ENCODE assay signal across 20 mouse cellular contexts in the genomic region with DNA sequence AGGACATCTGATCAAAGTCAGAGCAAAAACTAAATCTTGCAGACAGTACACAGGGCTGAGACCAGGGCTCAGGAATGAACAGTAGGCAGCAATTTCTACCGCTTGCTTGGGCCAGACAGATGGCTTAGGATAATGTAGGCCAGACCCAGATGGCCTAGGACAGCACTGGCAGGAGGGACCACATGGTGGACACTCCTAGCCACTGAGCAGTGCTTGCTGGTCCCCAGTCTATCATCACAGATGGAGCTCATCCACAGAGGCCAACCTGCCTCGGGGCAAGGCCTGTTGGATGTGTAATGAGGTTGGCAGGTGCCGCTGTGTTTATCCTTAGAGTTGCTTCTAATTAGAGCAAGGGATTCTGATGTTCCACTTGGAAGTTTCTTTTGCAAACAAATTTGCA. TPM values are rescaled to one million over a fixed set of nuclear protein-coding genes. Genes with fewer than 3 reads are reported as not detected.
DNase-seq lines count a peak whose midpoint lies in the region; ATAC-seq and TF ChIP-seq lines count a peak whose summit lies in the region.
"Had no signal": no experiment of that assay in that cellular context is flagged by ENCODE, and none has a peak within 500 bp of the region (broad histone marks: within the 10 kb centered on the region; RNA-seq: fewer than 3 reads in every experiment).

No protein-coding gene starts in this region.

- 67% methylated on average over 3 of the region's 3 CpGs for WGBS in forebrain, embryonic 14.5 days
- 62% methylated on average over 3 of the region's 3 CpGs for WGBS in forebrain, embryonic 15.5 days
- 77% methylated on average over 3 of the region's 3 CpGs for WGBS in intestine, postnatal 0 days
- WGBS in kidney, embryonic 16.5 days = 78% methylated on average over 3 of the region's 3 CpGs

- no peak overlapping the region for H3K27ac ChIP-seq in forebrain, embryonic 14.5 days (ENCODE audit: low read depth, low read length)
- no peak overlapping the region for H3K27ac ChIP-seq in forebrain, embryonic 15.5 days (replicated peaks)
- H3K27ac ChIP-seq in intestine, postnatal 0 days (ENCODE audit: low read depth, low read length) = no peak overlapping the region
- H3K27ac ChIP-seq in kidney, embryonic 16.5 days (ENCODE audit: low read length) = no peak overlapping the region
- H3K27ac ChIP-seq: forebrain, embryonic 13.5 days; kidney, postnatal 0 days; limb, embryonic 12.5 days; liver, embryonic 12.5 days; midbrain, embryonic 12.5 days had no signal

- no peak overlapping the region for H3K4me3 ChIP-seq in forebrain, embryonic 14.5 days (ENCODE audit: low read depth, low read length)
- H3K4me3 ChIP-seq in forebrain, embryonic 15.5 days = no peak overlapping the region
- H3K4me3 ChIP-seq in intestine, postnatal 0 days (ENCODE audit: low read depth, low read length) = no peak overlapping the region
- no peak overlapping the region for H3K4me3 ChIP-seq in kidney, embryonic 16.5 days (ENCODE audit: low read length)
- H3K4me3 ChIP-seq: forebrain, embryonic 13.5 days; limb, embryonic 12.5 days; liver, embryonic 12.5 days; midbrain, embryonic 12.5 days had no signal

- H3K9ac ChIP-seq in forebrain, embryonic 14.5 days (ENCODE audit: low read length) = no peak overlapping the region
- no peak overlapping the region for H3K9ac ChIP-seq in forebrain, embryonic 15.5 days (replicated peaks)
- H3K9ac ChIP-seq in intestine, postnatal 0 days (ENCODE audit: low read depth, low read length) = no peak overlapping the region
- no peak overlapping the region for H3K9ac ChIP-seq in kidney, embryonic 16.5 days (replicated peaks; ENCODE audit: low read length)
- H3K9ac ChIP-seq: forebrain, embryonic 13.5 days; limb, embryonic 12.5 days; liver, embryonic 12.5 days; midbrain, embryonic 12.5 days had no signal

- H3K27me3 ChIP-seq in forebrain, embryonic 14.5 days (replicated peaks; ENCODE audit: control insufficient read depth, insufficient read depth, low read length) = peaks cover 7% of the 10 kb centered on the region; the same call in 1 of the 2 replicates
- peaks cover 11% of the 10 kb centered on the region; the same call in 1 of the 2 replicates for H3K27me3 ChIP-seq in forebrain, embryonic 15.5 days
- 0 out of 2 replicates have a peak, but pooled peaks cover 7% of the 10 kb centered on the region for H3K27me3 ChIP-seq in intestine, postnatal 0 days (replicated peaks; ENCODE audit: control insufficient read depth, insufficient read depth, low read length)
- H3K27me3 ChIP-seq in kidney, embryonic 16.5 days (ENCODE audit: insufficient read depth, low read length) = peaks cover 8% of the 10 kb centered on the region; the same call in 1 of the 2 replicates

- peak; percentile 17 for DNase-seq in forebrain, embryonic 14.5 days (ENCODE audit: low spot score)
- DNase-seq in cerebellum, adult 9-10 months = peak; percentile 91
- peak; percentile 35 for DNase-seq in retina, embryonic 14.5 days (ENCODE audit: low spot score)
- DNase-seq: adrenal gland, adult 8-10 months; kidney, adult 18-20 months; layer of hippocampus, adult 9-11 months; lung, adult 2 months; lung, postnatal 14 days; thymus, postnatal 25 days had no signal

- no peak for ATAC-seq in forebrain, embryonic 14.5 days
- ATAC-seq in forebrain, embryonic 15.5 days (replicated peaks) = no peak
- peak; percentile 74 for ATAC-seq in cerebellum, adult (ENCODE audit: insufficient number of reproducible peaks, low FRiP score, low TSS enrichment)
- no peak for ATAC-seq in intestine, postnatal 0 days
- ATAC-seq in kidney, embryonic 16.5 days (ENCODE audit: low FRiP score, low TSS enrichment) = no peak
- ATAC-seq: activated CD4-positive, CD25-positive, alpha-beta regulatory T cell, adult 4 months; forebrain, embryonic 13.5 days; liver, embryonic 12.5 days had no signal

- H3K36me3 ChIP-seq in forebrain, embryonic 14.5 days (ENCODE audit: control insufficient read depth, insufficient read depth, low read length) = no peaks in the 10 kb centered on the region
- H3K36me3 ChIP-seq in forebrain, embryonic 15.5 days = no peaks in the 10 kb centered on the region
- peaks cover 12% of the 10 kb centered on the region for H3K36me3 ChIP-seq in intestine, postnatal 0 days (ENCODE audit: control insufficient read depth, insufficient read depth)
- H3K36me3 ChIP-seq in kidney, embryonic 16.5 days (ENCODE audit: insufficient read depth, low read length) = no peaks in the 10 kb centered on the region
- H3K36me3 ChIP-seq: limb, embryonic 12.5 days; liver, embryonic 12.5 days; midbrain, embryonic 12.5 days had no signal

- H3K9me3 ChIP-seq in forebrain, embryonic 14.5 days (replicated peaks; ENCODE audit: control insufficient read depth, low read length) = no peaks in the 10 kb centered on the region
- no peaks in the 10 kb centered on the region for H3K9me3 ChIP-seq in forebrain, embryonic 15.5 days
- H3K9me3 ChIP-seq in intestine, postnatal 0 days (ENCODE audit: control insufficient read depth) = no peaks in the 10 kb centered on the region
- no peaks in the 10 kb centered on the region for H3K9me3 ChIP-seq in kidney, embryonic 16.5 days (ENCODE audit: low read length)
- H3K9me3 ChIP-seq: forebrain, embryonic 13.5 days; limb, embryonic 12.5 days; liver, embryonic 12.5 days; midbrain, embryonic 12.5 days had no signal

- TF ChIP-seq CTCF in intestine, postnatal 0 days (IDR thresholded peaks at IDR 0.05; ENCODE audit: low read depth) = no peak

- H3K4me2 ChIP-seq in forebrain, embryonic 14.5 days (ENCODE audit: low read length) = no peak overlapping the region
- H3K4me2 ChIP-seq in forebrain, embryonic 15.5 days (replicated peaks) = no peak overlapping the region
- no peak overlapping the region for H3K4me2 ChIP-seq in intestine, postnatal 0 days (replicated peaks; ENCODE audit: low read depth)
- no peak overlapping the region for H3K4me2 ChIP-seq in kidney, embryonic 16.5 days (replicated peaks; ENCODE audit: low read depth, low read length)
- H3K4me2 ChIP-seq: forebrain, embryonic 13.5 days; heart, embryonic 11.5 days; limb, embryonic 12.5 days; liver, embryonic 12.5 days; midbrain, embryonic 12.5 days had no signal

- peaks cover 2% of the 10 kb centered on the region; the same call in 1 of the 2 replicates for H3K4me1 ChIP-seq in forebrain, embryonic 14.5 days (ENCODE audit: control insufficient read depth, insufficient read depth, low read length)
- H3K4me1 ChIP-seq in forebrain, embryonic 15.5 days = peaks cover 11% of the 10 kb centered on the region
- H3K4me1 ChIP-seq in intestine, postnatal 0 days (replicated peaks; ENCODE audit: control insufficient read depth, insufficient read depth, low read length) = peaks cover 6% of the 10 kb centered on the region; the same call in 1 of the 2 replicates
- H3K4me1 ChIP-seq in kidney, embryonic 16.5 days (ENCODE audit: insufficient read depth, low read length) = peaks cover 16% of the 10 kb centered on the region
- H3K4me1 ChIP-seq: liver, embryonic 12.5 days had no signal

RNA-seq across cellular contexts. Expression of gene Snx20, which starts 12.6 kb away (rescaled TPM):
- 1.2 and 1.7 TPM in 2 replicates for polyA plus RNA-seq in forebrain, embryonic 14.5 days (2014; fragmentation: Nextera tagmentation; extraction: Ambion mirVana)
- 0.81 and 1.2 TPM in 2 replicates for polyA plus RNA-seq in forebrain, embryonic 15.5 days (2015; fragmentation: Nextera tagmentation; extraction: Ambion mirVana)
- 37.1 and 41.6 TPM in 2 replicates for polyA plus RNA-seq in intestine, postnatal 0 days (2015; fragmentation: Nextera tagmentation; extraction: Ambion mirVana)
- polyA plus RNA-seq in kidney, embryonic 16.5 days (2015; fragmentation: Nextera tagmentation; extraction: Ambion mirVana) = 1.9 TPM in 2 replicates

RNA-seq across cellular contexts. Expression of gene Nod2, which starts 23.8 kb away (rescaled TPM):
- 0.09 and 0.11 TPM in 2 replicates for polyA plus RNA-seq in forebrain, embryonic 14.5 days (2014; fragmentation: Nextera tagmentation; extraction: Ambion mirVana)
- polyA plus RNA-seq in forebrain, embryonic 15.5 days (2015; fragmentation: Nextera tagmentation; extraction: Ambion mirVana) = 0.15 and 0.20 TPM in 2 replicates
- polyA plus RNA-seq in intestine, postnatal 0 days (2015; fragmentation: Nextera tagmentation; extraction: Ambion mirVana) = 0.21 and 0.22 TPM in 2 replicates
- 0.32 and 0.37 TPM in 2 replicates for polyA plus RNA-seq in kidney, embryonic 16.5 days (2015; fragmentation: Nextera tagmentation; extraction: Ambion mirVana)

Comparison
In these comparisons a context has a peak if more than half of its experiments do, and no peak if none do; other contexts are left out.
1. DNase-seq: peak in every context shown above with its lines; median percentile 91 in cerebellum, adult 9-10 months; 35 in retina, embryonic 14.5 days; 17 in forebrain, embryonic 14.5 days.
2. RNA of gene Snx20, which starts 12.6 kb away (polyA plus RNA-seq): 37.1 to 41.6 TPM in intestine, postnatal 0 days; 1.9 TPM in kidney, embryonic 16.5 days, 1.2 to 1.7 TPM in forebrain, embryonic 14.5 days and 0.81 to 1.2 TPM in forebrain, embryonic 15.5 days; every median in the first group is over 10 times any median in the second.